Mouse (Mus musculus) E14TG2a.4 (cell line): ENCODE measurements around the gene Inpp5f.

Experiments used
- CTCF ChIP-seq: conservative IDR thresholded peaks from 2 replicates; pipeline ENCODE4 v1.5.1; 2014; ENCODE audit warnings: low read length
- NANOG ChIP-seq: IDR thresholded peaks from 2 replicates; pipeline ENCODE4 v1.6.1; 2014; ENCODE audit warnings: borderline replicate concordance, low read length, mixed read lengths

GRCm38 (mm10) chr7:128610897-128611798 is at the start of gene Inpp5f:
- no peak for TF ChIP-seq CTCF
- no peak for TF ChIP-seq NANOG
